Mouse (Mus musculus) regulatory T cell (primary cell): Measurements from ENCODE around the gene Ube2q1.
"Not testable (repeated sequence)": the region's sequence is repeated elsewhere in the genome, so short reads cannot be mapped to it uniquely, and the experiment has no call there.

Experiments
- in situ Hi-C: fragments of 300-600 bp; cut with MboI, MseI; formaldehyde crosslinking; loops from one replicate; pipeline ENCODE4 v1.15.1; 2025; ENCODE audit warnings: high pct_unique_total_duplicates

Gene Ube2q1

DNA sequence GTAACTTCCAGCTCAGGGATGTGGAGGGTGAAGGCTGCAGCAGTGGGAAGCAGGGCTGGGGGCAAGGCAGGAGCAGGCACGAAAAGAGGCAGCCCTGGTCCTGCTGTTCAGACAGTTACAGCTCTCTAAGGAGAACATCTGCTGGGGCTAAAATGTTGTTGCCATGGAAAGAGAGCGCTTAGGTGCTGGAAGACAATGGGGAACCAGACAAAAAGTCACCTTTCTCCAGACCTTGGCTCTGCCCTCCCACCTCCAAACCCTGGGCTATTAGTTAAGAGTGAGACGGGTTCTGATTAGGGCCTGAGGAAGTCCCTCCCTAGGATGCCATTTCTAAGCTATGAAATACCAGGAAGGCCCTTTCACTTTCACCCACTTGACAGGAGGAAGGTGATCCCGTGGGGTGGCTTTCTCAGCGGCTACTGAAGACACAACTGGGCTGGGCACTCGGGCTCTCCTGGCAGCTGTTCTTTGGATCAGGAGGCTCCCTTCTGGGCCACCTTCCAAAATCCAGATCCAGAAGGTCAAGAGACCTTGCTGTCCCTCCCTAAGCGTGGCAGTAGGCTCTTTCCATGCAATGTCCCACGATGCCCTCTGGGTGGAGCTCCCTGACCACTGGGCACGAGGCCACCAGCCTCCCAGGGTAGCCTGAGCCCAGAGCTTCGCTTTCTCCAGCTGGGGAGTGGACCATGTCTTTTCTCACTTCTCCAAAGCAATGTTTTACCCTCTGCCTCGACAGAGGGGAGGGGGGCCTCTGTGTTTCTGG, 11.8 kb downstream of the Ube2q1 start:
- in situ Hi-C loops = no loop called here

- in situ Hi-C loops = no loop called here
These were observed 12.9 kb downstream of the Ube2q1 start for GRCm38 (mm10) chr3:89786275-89786674.

GRCm38 (mm10) chr3:89788680-89789352, 15.4 kb downstream of the Ube2q1 start:
- in situ Hi-C loops = no loop called here

DNA sequence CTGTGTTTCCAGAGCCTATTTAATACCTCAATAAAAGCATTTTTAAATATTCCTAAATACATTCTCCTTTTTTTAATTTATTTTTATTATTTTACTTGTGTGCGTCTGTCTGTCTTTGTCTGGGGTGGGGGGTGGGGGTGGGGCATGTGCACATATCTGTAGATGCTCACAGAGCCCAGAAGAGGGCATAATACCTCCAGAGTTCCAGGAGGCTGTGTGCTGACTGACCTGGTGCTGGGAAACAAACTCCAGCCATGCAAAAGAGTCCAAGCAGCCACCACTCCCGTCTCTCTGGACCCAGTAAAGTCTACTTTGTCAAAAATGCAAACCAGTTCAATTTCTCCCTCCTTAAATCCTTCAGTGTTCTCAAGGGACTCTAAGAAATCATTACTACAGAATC, 21.2 kb downstream of the Ube2q1 start:
- in situ Hi-C loops = loop anchor here (10.0 kb wide), 1 partner anchor 280 kb away; the partner anchor contains the start of gene Tpm3

GRCm38 (mm10) chr3:89795746-89796145, 22.3 kb downstream of the Ube2q1 start:
- in situ Hi-C loops = loop anchor here (10.0 kb wide), 1 partner anchor 279 kb away; the partner anchor contains the start of gene Tpm3

DNA sequence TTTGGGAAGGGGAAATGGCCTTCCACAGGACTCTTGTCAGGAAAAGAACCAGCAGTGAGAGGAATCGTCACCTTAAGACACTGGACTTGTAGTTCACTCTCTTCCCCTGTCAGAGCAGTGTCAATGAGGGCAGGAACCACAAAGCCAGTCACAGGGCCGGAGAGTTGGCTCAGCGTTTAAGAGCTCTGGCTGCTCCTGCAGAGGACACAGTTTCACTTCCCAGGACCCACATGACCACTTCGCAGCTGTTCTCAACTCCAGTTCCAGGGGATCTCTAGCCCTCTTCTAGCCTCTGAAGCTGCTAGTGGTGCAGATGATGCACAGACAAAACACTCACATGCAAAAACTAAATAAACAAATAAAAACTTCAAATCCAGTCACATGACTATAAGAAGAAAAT, 22.9 kb downstream of the Ube2q1 start:
- in situ Hi-C loops = loop anchor here (10.0 kb wide), 1 partner anchor 278 kb away; the partner anchor contains the start of gene Tpm3

DNA sequence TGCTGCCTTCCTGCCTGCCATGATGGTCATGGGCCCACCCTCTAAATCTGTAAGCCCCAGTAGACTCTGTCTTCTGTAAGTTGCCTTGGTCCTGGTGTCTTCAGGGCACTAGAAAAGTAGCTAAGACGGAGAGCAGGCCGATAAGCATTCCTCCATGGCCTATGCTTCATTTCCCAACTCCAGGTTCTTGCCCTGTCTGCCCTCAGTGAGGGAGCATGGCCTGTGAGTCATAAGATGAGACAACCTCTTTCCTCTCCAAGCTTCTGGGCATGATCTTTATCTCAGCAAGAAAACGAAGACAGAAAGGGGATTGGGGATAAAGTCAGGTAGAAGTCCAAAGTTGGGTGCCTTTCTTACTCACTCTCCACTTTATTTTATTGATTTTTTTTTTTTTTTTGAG, 25.1 kb downstream of the Ube2q1 start:
- in situ Hi-C loops = loop anchor here (10.0 kb wide), 1 partner anchor 276 kb away; the partner anchor contains the start of gene Tpm3

DNA sequence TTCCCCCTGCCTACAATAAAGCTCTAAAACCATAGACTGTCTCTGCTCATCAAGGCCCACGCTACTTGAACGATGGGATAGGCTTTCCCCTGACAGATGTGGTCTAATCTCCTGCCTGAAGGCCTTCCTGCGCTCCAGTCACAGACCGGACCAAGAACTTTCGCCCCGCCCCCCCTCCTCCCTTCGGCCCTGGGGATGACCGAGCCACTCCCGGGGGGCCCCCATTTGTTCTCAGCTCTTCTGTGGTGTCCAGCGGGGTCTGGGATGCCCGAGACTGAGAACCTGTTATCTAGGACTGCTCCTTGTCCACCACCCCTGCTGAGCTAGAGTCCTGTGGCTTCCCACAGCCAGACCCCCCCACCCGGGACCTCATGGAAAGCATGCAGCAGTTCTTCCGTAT, 26.1 kb downstream of the Ube2q1 start:
- in situ Hi-C loops = loop anchor here (10.0 kb wide), 1 partner anchor 275 kb away; the partner anchor contains the start of gene Tpm3

- in situ Hi-C loops = not testable (repeated sequence)
These were observed 26.7 kb downstream of the Ube2q1 start for GRCm38 (mm10) chr3:89800078-89800477.

DNA sequence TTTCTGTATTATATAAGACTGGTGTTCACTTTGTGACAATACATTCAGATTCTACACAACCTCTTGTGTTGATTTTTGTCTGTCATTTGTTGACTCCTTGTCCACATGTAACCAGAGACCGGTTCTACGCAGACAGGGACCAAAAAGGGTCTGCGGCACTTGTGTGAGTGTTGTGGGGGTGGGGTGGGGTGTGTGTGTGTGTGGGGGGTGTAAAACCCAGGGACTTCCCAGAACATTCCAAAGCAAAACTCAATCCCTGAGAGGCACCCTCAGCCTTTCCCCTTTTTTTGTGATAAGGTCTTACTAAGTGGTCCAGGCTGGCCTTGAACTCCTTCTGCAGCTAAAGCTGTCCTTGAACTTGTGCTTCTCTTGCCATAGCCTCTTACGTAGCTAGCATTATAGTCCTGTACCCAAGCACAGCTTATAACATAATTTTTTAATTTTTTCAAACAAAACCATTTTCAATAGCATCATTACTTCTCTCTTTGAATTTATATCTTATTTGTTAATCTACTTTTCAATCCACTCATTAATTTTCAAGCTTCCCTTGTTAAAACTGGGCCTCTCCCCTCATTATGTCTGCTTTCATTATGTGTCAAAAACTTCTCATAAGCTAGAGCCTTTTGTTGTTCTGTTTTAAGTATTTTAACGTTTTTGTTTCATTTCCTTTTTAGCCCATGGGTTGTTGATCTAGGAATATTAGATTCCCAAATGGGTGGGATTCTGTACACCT, 27.5 kb downstream of the Ube2q1 start:
- in situ Hi-C loops = no loop called here

GRCm38 (mm10) chr3:89801507-89801847, 28.1 kb downstream of the Ube2q1 start:
- in situ Hi-C loops = no loop called here

GRCm38 (mm10) chr3:89802876-89803275, 29.5 kb downstream of the Ube2q1 start:
- in situ Hi-C loops = no loop called here

DNA sequence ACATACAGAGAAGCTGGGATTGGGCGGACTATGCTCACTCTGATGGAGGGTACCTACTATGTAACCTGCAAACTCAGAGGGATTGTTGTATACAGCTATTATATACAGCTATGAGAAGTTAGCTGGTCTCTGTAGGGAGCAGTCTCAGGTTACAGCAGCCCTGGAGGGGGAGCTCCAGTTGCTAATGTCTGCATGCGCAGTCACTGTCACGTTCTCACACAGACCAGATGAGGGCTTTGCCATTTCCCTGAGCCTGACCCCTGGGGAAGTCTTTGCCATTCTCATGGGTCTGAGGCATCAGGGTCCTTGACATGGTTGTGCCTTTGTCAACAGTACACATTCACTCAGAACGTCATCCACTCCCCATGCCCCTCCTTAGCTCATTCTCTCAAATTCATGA, 31.8 kb downstream of the Ube2q1 start:
- in situ Hi-C loops = loop anchor here (5.0 kb wide), 1 partner anchor 42 kb away; no protein-coding TSS in a partner anchor

- in situ Hi-C loops = loop anchor here (5.0 kb wide), 1 partner anchor 41 kb away; no protein-coding TSS in a partner anchor
These were observed 33.3 kb downstream of the Ube2q1 start for GRCm38 (mm10) chr3:89806751-89807150.

- in situ Hi-C loops = loop anchor here (5.0 kb wide), 1 partner anchor 40 kb away; no protein-coding TSS in a partner anchor
These were observed 33.8 kb downstream of the Ube2q1 start for GRCm38 (mm10) chr3:89807171-89807570.

DNA sequence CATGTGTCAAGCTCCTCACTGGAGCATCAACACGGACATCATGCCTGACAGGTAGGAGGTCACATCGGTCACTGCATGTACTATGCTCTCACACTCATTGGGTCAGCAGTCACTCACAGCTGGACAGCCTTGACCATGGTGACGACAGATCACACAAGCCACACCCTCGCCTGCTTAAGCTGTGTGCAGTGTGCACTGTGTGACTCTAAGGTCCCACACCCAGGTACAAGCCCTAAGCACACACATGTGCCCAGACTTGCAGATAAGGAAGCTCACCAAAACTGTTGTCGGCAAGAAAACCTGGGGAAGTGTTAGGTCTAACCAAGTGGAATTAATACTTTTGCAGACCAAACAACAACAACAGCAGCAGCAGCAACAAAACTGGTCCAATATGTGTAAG, 34.5 kb downstream of the Ube2q1 start:
- in situ Hi-C loops = loop anchor here (5.0 kb wide), 1 partner anchor 39 kb away; no protein-coding TSS in a partner anchor

- in situ Hi-C loops = loop anchor here (5.0 kb wide), 1 partner anchor 39 kb away; no protein-coding TSS in a partner anchor
These were observed 35.2 kb downstream of the Ube2q1 start for GRCm38 (mm10) chr3:89808638-89809037.

DNA sequence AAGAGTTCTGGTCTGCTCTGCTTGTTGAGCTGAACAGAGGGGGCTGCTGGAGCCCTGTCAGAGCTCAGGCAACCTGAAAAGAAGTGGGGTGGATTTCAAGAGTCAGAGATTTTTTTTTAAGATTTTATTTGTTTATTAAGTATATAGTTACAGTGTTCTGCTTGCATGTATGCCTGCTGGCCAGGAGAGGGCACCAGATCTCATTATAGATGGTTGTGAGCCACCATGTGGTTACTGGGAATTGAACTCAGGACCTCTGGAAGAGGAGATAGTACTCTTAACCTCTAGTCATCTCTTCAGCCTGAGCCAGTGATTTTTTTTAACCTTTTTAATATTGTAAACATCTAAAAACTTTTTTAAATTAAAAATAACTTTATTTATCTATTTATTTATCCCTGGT, 37.4 kb downstream of the Ube2q1 start:
- in situ Hi-C loops = no loop called here

- in situ Hi-C loops = no loop called here
These were observed 38.8 kb downstream of the Ube2q1 start for GRCm38 (mm10) chr3:89812166-89812565.

- in situ Hi-C loops = no loop called here
These were observed 40.6 kb downstream of the Ube2q1 start for GRCm38 (mm10) chr3:89814051-89814450.

- in situ Hi-C loops = no loop called here
These were observed 43.6 kb downstream of the Ube2q1 start for GRCm38 (mm10) chr3:89817056-89817455.

DNA sequence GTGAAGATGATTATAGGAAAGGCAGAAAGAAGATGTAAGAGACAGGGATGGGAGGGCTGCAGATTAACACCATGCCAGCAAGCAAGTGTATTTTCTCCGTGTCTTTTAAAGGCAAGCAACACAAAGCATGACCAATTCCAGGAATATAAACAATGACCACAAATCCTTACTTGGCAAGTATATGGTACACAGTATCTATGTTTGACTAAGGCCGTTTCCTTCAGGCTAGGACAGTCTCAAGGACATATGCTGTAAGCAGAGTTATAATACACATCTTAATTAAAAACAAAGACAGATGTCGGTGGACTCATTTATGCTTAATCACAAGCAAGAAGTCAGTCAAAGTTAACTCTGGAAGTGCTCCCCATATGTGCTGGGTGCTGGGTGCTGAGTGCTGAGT, 45.2 kb downstream of the Ube2q1 start:
- in situ Hi-C loops = no loop called here
